Mouse (Mus musculus) kidney, adult 2 months (tissue): ENCODE data around the gene Ap2b1.

ENCODE experiments used
- CTCF ChIP-seq: fragments of 200-500 bp; conservative IDR thresholded peaks from 2 replicates; pipeline ENCODE4 v1.5.1; 2011; ENCODE audit warnings: low read depth, mild to moderate bottlenecking, control low read depth, low read length, moderate library complexity, mixed read lengths; ENCODE audit not compliant: insufficient read depth, insufficient read length
- POLR2A ChIP-seq: fragments of 200-500 bp; IDR thresholded peaks from one replicate; pipeline ENCODE4 v1.6.1; 2011; ENCODE audit warnings: low read depth, low read length, control low read depth

DNA sequence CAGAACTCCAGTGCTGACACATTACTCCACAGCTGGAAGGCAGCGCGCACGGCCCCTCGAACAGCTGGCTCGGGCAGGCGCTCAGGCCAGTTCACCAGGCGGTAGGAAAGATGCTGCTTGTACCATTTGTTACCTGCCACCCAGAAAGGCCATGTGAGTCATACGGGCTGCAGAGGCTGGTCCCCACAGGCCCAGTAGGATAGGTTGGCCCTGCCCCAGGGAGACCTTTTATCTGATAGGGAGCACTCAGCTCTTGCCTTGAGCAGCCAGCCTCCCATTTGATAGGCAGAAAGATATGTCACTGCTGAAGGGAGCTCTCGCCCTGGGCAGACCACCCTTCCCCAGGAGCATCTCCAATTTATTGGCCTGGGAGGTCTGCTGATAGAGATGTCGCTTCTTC, 148.8 kb downstream of the Ap2b1 start:
- no peak for TF ChIP-seq CTCF
- TF ChIP-seq POLR2A = no peak
